Mouse (Mus musculus) embryonic facial prominence, embryonic 11.5 days (tissue): Measurements from ENCODE around the gene Ehbp1l1. TPM values are rescaled to one million over a fixed set of nuclear protein-coding genes. Genes with fewer than 3 reads are reported as not detected.
A peak's percentile ranks its signal among the peaks of the same experiment; 100 is the strongest.

Experiments used
- ATAC-seq: fragments of 200-750 bp; cut with Nextera tagmentation; replicated peaks from 2 replicates; pipeline ENCODE4 v1.8.0; 2017; ENCODE audit warnings: low read depth; ENCODE audit not compliant: insufficient number of reproducible peaks, low FRiP score, low TSS enrichment
- DNase-seq: peaks from one replicate; pipeline ENCODE4 v3.0.0-alpha.2; 2015; ENCODE audit warnings: low spot score
- H3K27ac ChIP-seq: fragments of 300-500 bp; sonication (generic); replicated peaks from 2 replicates; pipeline ENCODE4 v1.5.1; 2014; ENCODE audit warnings: mild to moderate bottlenecking, low read depth, low read length, control low read depth
- H3K27me3 ChIP-seq: fragments of 300-500 bp; sonication (generic); 2 replicates; pipeline ENCODE4 v1.6.1; 2014; ENCODE audit warnings: mild to moderate bottlenecking, low read length, moderate library complexity, mixed read lengths; ENCODE audit not compliant: control insufficient read depth, insufficient read depth
- H3K36me3 ChIP-seq: fragments of 300-500 bp; sonication (generic); replicated peaks from 2 replicates; pipeline ENCODE4 v1.6.1; 2014; ENCODE audit warnings: low read depth, mild to moderate bottlenecking, low read length, moderate library complexity, mixed read lengths; ENCODE audit not compliant: control insufficient read depth, insufficient read depth
- H3K4me1 ChIP-seq: fragments of 300-500 bp; sonication (generic); 2 replicates; pipeline ENCODE4 v1.6.1; 2014; ENCODE audit warnings: low read length, mixed read lengths; ENCODE audit not compliant: control insufficient read depth, insufficient read depth
- H3K4me2 ChIP-seq: fragments of 300-500 bp; sonication (generic); 2 replicates; pipeline ENCODE4 v1.6.1; 2014; ENCODE audit warnings: low read depth, mild to moderate bottlenecking, control low read depth, low read length, moderate library complexity
- H3K4me3 ChIP-seq: fragments of 300-500 bp; sonication (generic); 2 replicates; pipeline ENCODE4 v1.5.1; 2014; ENCODE audit warnings: low read depth, low read length, control low read depth
- H3K9ac ChIP-seq: fragments of 300-500 bp; sonication (generic); replicated peaks from 2 replicates; pipeline ENCODE4 v1.6.1; 2014; ENCODE audit warnings: mild to moderate bottlenecking, control low read depth, low read length
- H3K9me3 ChIP-seq: fragments of 300-500 bp; sonication (generic); replicated peaks from 2 replicates; pipeline ENCODE4 v1.6.1; 2016; ENCODE audit warnings: mild to moderate bottlenecking, low read length, inconsistent platforms, mixed read lengths; ENCODE audit not compliant: control insufficient read depth
- WGBS: fragments of 180-500 bp; shearing (Covaris S2); extraction: QIAGEN DNeasy Blood & Tissue Kit; methylation state at CpG from one replicate; pipeline ENCODE4 v1.1.7; 2014; 5-methylcytosine and 5-hydroxymethylcytosine counted together
- polyA plus RNA-seq: library from polyadenylated mRNA; unstranded; fragments of >200 nt; fragmentation: Nextera tagmentation; extraction: Ambion mirVana; gene quantifications from 2 replicates; pipeline ENCODE4 v1.2.1, GENCODE M21; 2014

The Ehbp1l1 gene
- polyA plus RNA-seq, 1 experiment from 2014 or later, result 4.5 TPM

- Histone ChIP-seq H3K9ac (peak overlapping the region; percentile 23), H3K4me3 (peak overlapping the region; percentile 14; the same call in 1 of the 2 replicates), H3K4me2 (peak overlapping the region; percentile 43), H3K27ac (no peak overlapping the region), H3K27me3 (peaks cover 25% of the 10 kb centered on the region), H3K4me1 (peaks cover 17% of the 10 kb centered on the region), H3K36me3 (peaks cover 12% of the 10 kb centered on the region), H3K9me3 (no peaks in the 10 kb centered on the region)
- peak; percentile 17 for DNase-seq
- 10% methylated on average over 28 of the region's 29 CpGs for WGBS
- peak; percentile 42; the same call in 1 of the 2 replicates for ATAC-seq
Observed at GRCm38 (mm10) chr19:5756321-5756985, 30.3 kb upstream of the Ehbp1l1 start.

- H3K27ac ChIP-seq, result no peak overlapping the region
- ATAC-seq, result no peak
- WGBS, result 5% methylated on average over 20 of the region's 20 CpGs
- H3K4me1 ChIP-seq, result peaks cover 13% of the 10 kb centered on the region
- H3K9me3 ChIP-seq, result no peaks in the 10 kb centered on the region
- no peaks in the 10 kb centered on the region for H3K36me3 ChIP-seq
- peaks cover 35% of the 10 kb centered on the region for H3K27me3 ChIP-seq
- no peak overlapping the region; the same call in 1 of the 2 replicates for H3K4me3 ChIP-seq
- peak overlapping the region; percentile 19; the same call in 1 of the 2 replicates for H3K4me2 ChIP-seq
- peak; percentile 42 for DNase-seq
- H3K9ac ChIP-seq, result no peak overlapping the region
Observed at GRCm38 (mm10) chr19:5751742-5752141, 25.6 kb upstream of the Ehbp1l1 start.

GRCm38 (mm10) chr19:5750951-5751350, 24.8 kb upstream of the Ehbp1l1 start:
- no peak overlapping the region for H3K9ac ChIP-seq
- H3K4me3 ChIP-seq, result no peak overlapping the region
- WGBS, result 6% methylated on average over 22 of the region's 22 CpGs
- no peak overlapping the region for H3K27ac ChIP-seq
- no peaks in the 10 kb centered on the region for H3K36me3 ChIP-seq
- DNase-seq (peak; percentile 41), ATAC-seq (no peak)
- peaks cover 13% of the 10 kb centered on the region for H3K4me1 ChIP-seq
- peak overlapping the region; percentile 13; the same call in 1 of the 2 replicates for H3K4me2 ChIP-seq
- H3K27me3 ChIP-seq, result peaks cover 35% of the 10 kb centered on the region
- H3K9me3 ChIP-seq, result no peaks in the 10 kb centered on the region

GRCm38 (mm10) chr19:5749476-5749875, 23.4 kb upstream of the Ehbp1l1 start:
- DNase-seq (no peak), ATAC-seq (no peak)
- H3K27me3 ChIP-seq, result peaks cover 36% of the 10 kb centered on the region
- H3K36me3 ChIP-seq, result no peaks in the 10 kb centered on the region
- 78% methylated on average over 6 of the region's 6 CpGs for WGBS
- no peak overlapping the region for H3K27ac ChIP-seq
- no peak overlapping the region for H3K9ac ChIP-seq
- peaks cover 17% of the 10 kb centered on the region for H3K4me1 ChIP-seq
- H3K4me3 ChIP-seq, result no peak overlapping the region
- no peak overlapping the region for H3K4me2 ChIP-seq
- H3K9me3 ChIP-seq, result no peaks in the 10 kb centered on the region

GRCm38 (mm10) chr19:5746907-5747363, 20.8 kb upstream of the Ehbp1l1 start:
- no peak for DNase-seq
- no peak overlapping the region for H3K27ac ChIP-seq
- H3K27me3 ChIP-seq, result peaks cover 40% of the 10 kb centered on the region
- H3K4me3 ChIP-seq, result no peak overlapping the region
- no peaks in the 10 kb centered on the region for H3K36me3 ChIP-seq
- H3K9ac ChIP-seq, result no peak overlapping the region
- H3K4me2 ChIP-seq, result no peak overlapping the region
- peaks cover 19% of the 10 kb centered on the region for H3K4me1 ChIP-seq
- no peak for ATAC-seq
- H3K9me3 ChIP-seq, result no peaks in the 10 kb centered on the region
- 24% methylated on average over 12 of the region's 12 CpGs for WGBS

GRCm38 (mm10) chr19:5745756-5746710, 19.9 kb upstream of the Ehbp1l1 start:
- Histone ChIP-seq H3K27me3 (peaks cover 31% of the 10 kb centered on the region), H3K4me2 (peak overlapping the region; percentile 48), H3K4me3 (peak overlapping the region; percentile 20), H3K9ac (peak overlapping the region; percentile 46), H3K36me3 (no peaks in the 10 kb centered on the region), H3K4me1 (peaks cover 14% of the 10 kb centered on the region), H3K27ac (no peak overlapping the region), H3K9me3 (no peaks in the 10 kb centered on the region)
- ATAC-seq (no peak), DNase-seq (peak; percentile 60)
- 4% methylated on average over 33 of the region's 36 CpGs for WGBS

DNA sequence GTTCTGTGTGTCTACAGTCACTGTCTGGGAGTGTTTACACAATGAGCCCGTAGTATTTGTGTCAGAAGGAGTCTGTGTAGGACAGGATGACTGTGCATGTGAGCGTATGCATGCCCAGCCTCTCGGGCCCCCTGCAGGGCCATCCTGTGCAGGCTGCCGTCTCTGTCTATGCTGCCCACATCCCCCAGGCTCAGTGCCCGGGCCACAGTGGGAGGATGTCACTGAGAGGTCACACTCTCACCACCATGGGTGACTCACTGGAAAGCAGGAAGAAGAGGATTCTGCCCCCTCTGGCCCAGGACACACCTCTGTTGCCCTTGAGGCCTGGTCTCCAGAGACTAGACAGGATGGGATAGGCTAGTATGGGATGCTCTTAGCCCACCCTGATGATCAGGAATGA, 17.5 kb upstream of the Ehbp1l1 start:
- ATAC-seq, result no peak
- Histone ChIP-seq H3K4me2 (no peak overlapping the region; the same call in 1 of the 2 replicates), H3K36me3 (no peaks in the 10 kb centered on the region), H3K27me3 (peaks cover 16% of the 10 kb centered on the region), H3K9me3 (no peaks in the 10 kb centered on the region), H3K4me3 (no peak overlapping the region), H3K4me1 (peaks cover 14% of the 10 kb centered on the region), H3K9ac (no peak overlapping the region), H3K27ac (no peak overlapping the region)
- DNase-seq, result no peak
- 55% methylated on average over 5 of the region's 5 CpGs for WGBS
